Comparison of ENCODE assay signal across 25 mouse cellular contexts in the genomic region with DNA sequence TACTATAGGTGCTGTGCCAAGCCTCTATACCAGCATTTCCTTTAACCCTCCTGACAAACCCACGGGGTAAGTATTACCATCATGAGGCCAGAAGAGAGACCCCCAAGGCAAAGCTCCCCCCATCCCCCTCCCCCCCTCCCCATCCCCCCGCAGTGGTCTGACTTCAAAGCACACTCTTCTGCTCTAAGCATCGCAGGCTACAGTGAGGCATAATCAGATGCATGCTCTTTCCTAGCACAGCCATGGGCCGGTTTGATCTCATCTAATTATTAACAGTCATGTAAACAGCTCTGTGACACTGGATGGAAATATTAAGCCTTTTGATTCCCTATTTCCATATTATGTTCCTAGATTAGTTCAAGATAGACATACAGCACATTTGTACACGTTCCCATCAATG.
"Had no signal": no experiment of that assay in that cellular context is flagged by ENCODE, and none has a peak within 500 bp of the region (broad histone marks: within the 10 kb centered on the region; RNA-seq: fewer than 3 reads in every experiment).

No protein-coding gene starts in this region.

- H3K4me1 ChIP-seq: heart, embryonic 12.5 days; hindbrain, embryonic 12.5 days; intestine, embryonic 15.5 days; limb, embryonic 13.5 days; limb, embryonic 15.5 days had no signal

- H3K9me3 ChIP-seq: heart, embryonic 10.5 days; heart, embryonic 12.5 days; hindbrain, embryonic 10.5 days; hindbrain, embryonic 12.5 days; intestine, embryonic 15.5 days; limb, embryonic 13.5 days; limb, embryonic 15.5 days had no signal

- H3K36me3 ChIP-seq: heart, embryonic 10.5 days; heart, embryonic 12.5 days; hindbrain, embryonic 10.5 days; hindbrain, embryonic 12.5 days; intestine, embryonic 15.5 days; limb, embryonic 13.5 days; limb, embryonic 15.5 days had no signal

- H3K4me3 ChIP-seq: gastrocnemius, adult 2 months; heart, adult 2 months; heart, embryonic 10.5 days; heart, embryonic 12.5 days; hindbrain, embryonic 10.5 days; hindbrain, embryonic 12.5 days; intestine, embryonic 15.5 days; limb, embryonic 13.5 days; limb, embryonic 15.5 days had no signal

- DNase-seq: gastrocnemius, adult 2 months; gastrocnemius, postnatal 10 days; gastrocnemius, postnatal 25 days; heart, adult 2 months; heart, postnatal 10 days; heart, postnatal 4 days; kidney, adult 18-20 months; kidney, adult 8-10 months; kidney, postnatal 10 days; kidney, postnatal 25 days; kidney, postnatal 4 days; layer of hippocampus, adult 9-11 months; layer of hippocampus, postnatal 36 days; left cerebral cortex, postnatal 4 days had no signal

- H3K27ac ChIP-seq: gastrocnemius, adult 2 months; heart, adult 2 months; heart, embryonic 10.5 days; hindbrain, embryonic 10.5 days; hindbrain, embryonic 12.5 days; hindbrain, embryonic 14.5 days; intestine, embryonic 15.5 days; limb, embryonic 13.5 days; limb, embryonic 15.5 days had no signal

- H3K4me2 ChIP-seq: heart, embryonic 12.5 days; hindbrain, embryonic 12.5 days; hindbrain, embryonic 14.5 days; intestine, embryonic 15.5 days; limb, embryonic 13.5 days; limb, embryonic 15.5 days had no signal

- H3K27me3 ChIP-seq: heart, embryonic 12.5 days; hindbrain, embryonic 12.5 days; intestine, embryonic 15.5 days; limb, embryonic 13.5 days; limb, embryonic 15.5 days had no signal

- ATAC-seq: hindbrain, embryonic 16.5 days; inflammation-experienced regulatory T-cells, adult 6 months; intestine, embryonic 15.5 days; intestine, postnatal 0 days had no signal

- H3K9ac ChIP-seq: heart, embryonic 12.5 days; hindbrain, embryonic 12.5 days; hindbrain, embryonic 14.5 days; intestine, embryonic 15.5 days; limb, embryonic 13.5 days; limb, embryonic 15.5 days had no signal
